Mouse (Mus musculus): Measurements from ENCODE around the gene Gm17949. TPM values are rescaled to one million over a fixed set of nuclear protein-coding genes. Genes with fewer than 3 reads are reported as not detected.
A peak's percentile ranks its signal among the peaks of the same experiment; 100 is the strongest.

The Gm17949 gene
- total and polyA plus RNA-seq, 3 experiments: 0.08 to 0.13 TPM; not detected in 1

GRCm38 (mm10) chr17:56997029-56997667 is 14.1 kb upstream of the Gm17949 start, which contains the start of gene Alkbh7:
Gene Alkbh7 (plus strand): TSS chr17:56997339.
- peak; percentile 99 for DNase-seq (ENCODE audit: low read depth, low spot score)
- Histone ChIP-seq H3K27me3 (ENCODE audit: control insufficient read depth in 1 of 2, insufficient read depth in 2 of 2, low read length in 2 of 2) (no peaks in the 10 kb centered on the region), H3K9ac (ENCODE audit: control insufficient read depth, low read depth, low read length, poor library complexity, severe bottlenecking) (peak within 1 kb of the TSS; percentile 81), H3K79me2 (ENCODE audit: control insufficient read depth, insufficient read depth, low read length, poor library complexity) (0 out of 2 replicates have a peak, but pooled peaks cover 1% of the 10 kb centered on the region), H3K9me3 (replicated peaks; ENCODE audit: insufficient read depth, low read length) (no peaks in the 10 kb centered on the region), H3K27ac (ENCODE audit: control insufficient read depth, low read depth, low read length) (peak within 1 kb of the TSS; percentile 57), H3K4me1 (ENCODE audit: control insufficient read depth in 1 of 2, insufficient read depth in 2 of 2, low read length in 2 of 2) (peaks cover 0 to 8% of the 10 kb centered on the region in 2 experiments; a peak in 2 of 4 replicates), H3K4me3 (ENCODE audit: control insufficient read depth in 1 of 2, insufficient read depth in 1 of 2, low read depth in 2 of 2, low read length in 2 of 2) (peak within 1 kb of the TSS; percentile 80 to 92), H3K36me3 (ENCODE audit: control insufficient read depth in 1 of 2, insufficient read depth in 2 of 2, low read length in 2 of 2) (peaks cover 0 to 2% of the 10 kb centered on the region in 2 experiments; a peak in 2 of 4 replicates)
- TF ChIP-seq BHLHE40 (IDR thresholded peaks at IDR 0.05; ENCODE audit: borderline replicate concordance, low read depth, low read length) (peak; percentile 72; the same call in 1 of the 2 replicates), SMC3 (IDR thresholded peaks at IDR 0.05; ENCODE audit: low read depth, low read length) (peak; percentile 80), ETS1 (IDR thresholded peaks at IDR 0.05; ENCODE audit: low read depth, low read length) (0 out of 2 replicates have a peak, but pooled peaks have one; percentile 21), CHD1 (IDR thresholded peaks at IDR 0.05; ENCODE audit: low read depth, low read length) (no peak), MXI1 (IDR thresholded peaks at IDR 0.05; ENCODE audit: low read depth, low read length) (peak; percentile 93), NRF1 (IDR thresholded peaks at IDR 0.05; ENCODE audit: insufficient read depth, low read depth, low read length, poor library complexity, severe bottlenecking) (peak; percentile 36; the same call in 1 of the 2 replicates), USF2 (IDR thresholded peaks at IDR 0.05; ENCODE audit: borderline replicate concordance in 1 of 2, insufficient read depth in 1 of 2, low read depth in 1 of 2, low read length in 2 of 2) (peak; percentile 81 to 95), TBP (IDR thresholded peaks at IDR 0.05; ENCODE audit: low read depth, low read length) (0 out of 2 replicates have a peak, but pooled peaks have one; percentile 10), MYB (IDR thresholded peaks at IDR 0.05; ENCODE audit: low read depth, low read length) (no peak), GATA1 (IDR thresholded peaks at IDR 0.05; ENCODE audit: low read depth, low read length) (no peak), JUND (IDR thresholded peaks at IDR 0.05; ENCODE audit: low read depth, low read length) (no peak), USF1 (IDR thresholded peaks at IDR 0.05; ENCODE audit: low read depth, low read length) (peak; percentile 100), MEF2A (IDR thresholded peaks at IDR 0.05; ENCODE audit: extremely low read depth, insufficient replicate concordance, low read depth, low read length, poor library complexity, severe bottlenecking) (no peak), RCOR1 (IDR thresholded peaks at IDR 0.05; ENCODE audit: low read depth, low read length) (no peak), GABPA (IDR thresholded peaks at IDR 0.05; ENCODE audit: low read depth, low read length) (no peak), UBTF (IDR thresholded peaks at IDR 0.05; ENCODE audit: borderline replicate concordance, insufficient read depth, low read depth, low read length) (no peak), RAD21 (IDR thresholded peaks at IDR 0.05; ENCODE audit: low read depth, low read length) (peak; percentile 89), ZC3H11A (IDR thresholded peaks at IDR 0.05; ENCODE audit: low read depth, low read length) (peak; percentile 72), CTCF (IDR thresholded peaks at IDR 0.05 in 2 of 3, conservative IDR thresholded peaks at IDR 0.05 in 1 of 3; ENCODE audit: control insufficient read depth in 1 of 3, insufficient read depth in 1 of 3, low read depth in 2 of 3, low read length in 3 of 3, poor library complexity in 1 of 3, severe bottlenecking in 1 of 3) (peak; percentile 51 to 88 (median 79)), MYC (IDR thresholded peaks at IDR 0.05; ENCODE audit: low read depth, low read length) (0 out of 2 replicates have a peak, but pooled peaks have one; percentile 61), CHD2 (IDR thresholded peaks at IDR 0.05; ENCODE audit: low read length) (peak; percentile 71), SIN3A (IDR thresholded peaks at IDR 0.05; ENCODE audit: low read length) (peak; percentile 88), ZNF384 (IDR thresholded peaks at IDR 0.05; ENCODE audit: low read depth, low read length) (no peak), ZMIZ1 (IDR thresholded peaks at IDR 0.05; ENCODE audit: low read depth, low read length) (peak; percentile 85), POLR2A (IDR thresholded peaks at IDR 0.05; ENCODE audit: control insufficient read depth in 1 of 2, insufficient read depth in 1 of 2, low read depth in 1 of 2, low read length in 2 of 2, poor library complexity in 1 of 2) (peak; percentile 53 to 66; a peak in 3 of 4 replicates), HCFC1 (IDR thresholded peaks at IDR 0.05; ENCODE audit: low read depth, low read length) (peak; percentile 72; the same call in 1 of the 2 replicates), ZKSCAN1 (IDR thresholded peaks at IDR 0.05; ENCODE audit: low read depth, low read length) (no peak; the same call in 1 of the 2 replicates), NELFE (IDR thresholded peaks at IDR 0.05; ENCODE audit: low read depth, low read length) (peak; percentile 51; the same call in 1 of the 2 replicates), ELF1 (IDR thresholded peaks at IDR 0.05; ENCODE audit: low read depth, low read length) (no peak), EP300 (IDR thresholded peaks at IDR 0.05; ENCODE audit: low read depth in 1 of 2, low read length in 2 of 2) (no peak), TCF12 (IDR thresholded peaks at IDR 0.05; ENCODE audit: low read depth, low read length) (no peak; the same call in 1 of the 2 replicates), MAFK (IDR thresholded peaks at IDR 0.05; ENCODE audit: borderline replicate concordance, low read depth, low read length) (no peak), POLR2AphosphoS5 (IDR thresholded peaks at IDR 0.05; ENCODE audit: borderline replicate concordance, low read depth, low read length) (no peak), TAL1 (IDR thresholded peaks at IDR 0.05; ENCODE audit: low read length) (no peak), MAX (IDR thresholded peaks at IDR 0.05; ENCODE audit: low read length) (peak; percentile 98)
